Mouse (Mus musculus) layer of hippocampus, adult 9-10 months (tissue): ENCODE data around the gene Rasgef1a.

Source experiments
- DNase-seq: peaks from one replicate; pipeline ENCODE4 v3.0.0; 2022; ENCODE audit warnings: low spot score

Gene Rasgef1a

DNA sequence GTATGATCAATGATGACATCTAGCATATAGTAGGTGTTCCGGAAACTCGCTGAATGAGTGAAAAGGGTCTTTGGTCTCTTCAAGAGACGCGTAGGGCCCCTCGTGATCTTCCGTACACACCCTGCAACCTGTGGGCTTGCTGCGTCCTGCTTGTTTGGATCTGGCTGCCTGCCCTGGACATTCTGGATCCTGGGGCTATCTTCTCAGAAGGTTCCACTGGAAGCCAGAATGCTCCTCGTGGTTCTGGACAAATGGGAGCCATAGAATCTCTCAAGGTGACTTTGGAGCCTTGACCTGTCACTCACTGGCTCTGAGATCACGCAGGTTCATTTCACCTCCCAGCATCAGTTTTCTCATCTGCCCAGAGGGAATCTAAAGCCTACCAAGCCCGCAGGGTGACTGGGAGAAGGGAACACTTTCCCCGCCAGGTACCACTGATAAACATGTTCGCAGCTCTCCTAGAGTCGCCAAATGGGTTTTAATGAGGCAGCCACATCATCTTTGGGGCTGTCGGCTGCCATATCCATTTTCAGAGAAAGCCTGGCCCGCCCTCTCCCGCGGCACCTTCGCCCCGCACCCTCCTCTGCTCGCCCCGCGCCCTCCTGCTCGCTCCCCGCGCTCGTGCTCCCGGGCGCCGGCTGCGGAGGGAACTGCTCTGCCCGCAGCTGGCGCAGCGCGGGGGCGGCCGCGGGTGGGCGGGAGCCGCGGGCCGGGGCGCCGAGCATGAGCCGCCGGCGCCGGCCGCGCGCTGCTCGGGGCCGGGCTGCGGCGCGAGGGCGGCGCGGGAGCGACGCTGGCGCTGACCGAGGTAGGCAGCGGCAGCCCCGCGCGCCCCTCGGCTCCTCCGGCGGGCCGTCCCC lies at the start of gene Rasgef1a:
TSS of gene Rasgef1a (plus strand) at position 683 of the 860 bp plus-strand sequence.
- DNase-seq, result no peak

DNA sequence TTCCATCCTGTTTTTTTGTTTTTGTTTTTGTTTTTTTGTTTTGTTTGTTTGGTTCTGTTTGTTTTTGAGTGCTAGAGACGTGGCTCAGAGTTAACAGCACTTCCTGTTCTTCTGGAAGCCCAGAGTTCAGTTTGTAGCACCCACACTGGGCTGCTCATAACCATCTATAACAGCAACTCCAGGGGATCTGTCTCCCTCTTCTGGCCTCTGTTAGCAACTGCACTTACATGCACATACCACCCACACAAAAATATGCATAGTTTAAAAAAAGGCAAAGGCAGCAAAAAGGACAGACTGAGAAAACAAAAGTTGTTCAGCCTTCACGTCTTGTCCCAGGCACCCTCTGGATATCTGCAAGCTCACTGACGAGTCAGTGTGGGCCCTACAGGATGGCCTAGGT lies 48.0 kb upstream of the Rasgef1a start:
- DNase-seq, result no peak

DNA sequence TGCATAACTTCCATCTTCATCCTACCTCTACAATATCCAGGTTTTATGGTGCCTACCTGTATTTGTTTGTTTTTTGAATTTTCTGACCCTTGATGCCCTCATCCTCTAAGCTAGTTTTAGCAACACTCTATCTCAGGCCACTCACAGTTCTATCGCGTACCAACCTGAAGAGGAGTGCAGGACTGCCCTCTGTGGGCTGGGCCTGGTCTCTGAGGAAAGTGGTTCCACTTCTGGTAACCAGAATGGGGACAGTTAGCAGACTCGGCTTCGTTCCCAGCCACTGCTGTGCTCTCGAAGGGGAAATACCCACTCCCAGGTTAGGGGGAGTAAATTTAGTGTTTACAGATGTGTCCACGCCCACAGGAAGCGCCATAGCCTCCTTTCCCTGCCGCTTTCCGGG lies 44.5 kb upstream of the Rasgef1a start:
- no peak for DNase-seq

DNA sequence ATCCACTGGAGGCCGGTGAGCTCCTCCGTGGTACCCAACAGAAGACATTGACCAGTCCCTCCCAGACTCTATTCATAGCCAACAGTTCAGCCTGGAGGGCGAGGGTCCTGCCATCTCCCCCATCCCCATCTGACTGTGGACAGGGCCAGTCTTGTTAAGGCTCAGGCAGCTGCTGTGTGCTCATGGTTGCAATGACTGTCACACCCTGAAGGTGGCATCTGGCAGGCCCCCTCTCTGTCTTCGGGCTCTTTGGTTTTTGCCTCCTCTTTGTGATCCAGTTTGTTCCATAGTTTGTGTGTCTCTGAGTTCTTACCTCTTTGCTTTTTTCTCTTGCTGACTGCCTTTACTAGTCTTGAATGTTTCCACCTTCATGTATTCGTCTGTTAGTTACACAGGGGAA lies 24.1 kb upstream of the Rasgef1a start:
- no peak for DNase-seq

DNA sequence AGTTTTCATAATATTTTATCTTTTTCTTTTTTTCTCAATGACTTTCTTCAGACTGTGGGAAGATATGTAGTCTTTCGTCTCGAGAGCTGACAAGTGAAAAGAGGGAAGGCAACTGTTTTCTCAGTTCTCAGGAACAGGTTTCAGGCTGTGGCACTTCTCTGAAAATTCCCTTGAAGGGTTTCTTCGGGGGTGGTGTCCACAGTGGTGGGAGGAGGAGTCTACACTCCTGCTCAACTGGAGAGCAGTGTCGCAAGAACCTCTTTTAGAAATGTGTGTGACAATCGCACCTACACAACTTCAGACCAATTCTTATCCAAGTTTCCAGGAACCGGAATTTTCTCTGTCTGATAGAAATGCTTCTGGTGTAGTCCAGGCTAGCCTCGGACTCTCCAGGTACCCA lies 22.0 kb upstream of the Rasgef1a start:
- DNase-seq, result no peak

DNA sequence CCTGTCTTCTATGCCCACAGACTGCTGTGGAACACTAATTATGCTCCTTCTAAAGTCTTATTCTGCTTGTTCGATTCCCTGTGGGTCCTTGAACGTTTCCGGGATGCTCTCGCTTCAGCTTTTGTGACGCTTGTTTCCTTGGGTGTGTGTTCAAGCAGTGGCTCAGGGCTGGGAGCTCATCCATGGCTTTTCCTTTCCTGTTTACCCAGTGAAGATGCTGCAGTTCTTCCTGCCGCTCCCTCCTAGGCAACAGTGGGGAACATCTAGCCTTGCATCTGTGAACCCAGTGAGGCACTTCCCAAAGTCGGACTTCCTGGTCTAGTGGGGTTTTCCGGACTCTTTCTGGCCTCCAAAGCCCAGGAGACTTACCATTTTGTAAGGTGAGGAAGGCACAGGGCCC lies 20.6 kb upstream of the Rasgef1a start:
- DNase-seq, result no peak

DNA sequence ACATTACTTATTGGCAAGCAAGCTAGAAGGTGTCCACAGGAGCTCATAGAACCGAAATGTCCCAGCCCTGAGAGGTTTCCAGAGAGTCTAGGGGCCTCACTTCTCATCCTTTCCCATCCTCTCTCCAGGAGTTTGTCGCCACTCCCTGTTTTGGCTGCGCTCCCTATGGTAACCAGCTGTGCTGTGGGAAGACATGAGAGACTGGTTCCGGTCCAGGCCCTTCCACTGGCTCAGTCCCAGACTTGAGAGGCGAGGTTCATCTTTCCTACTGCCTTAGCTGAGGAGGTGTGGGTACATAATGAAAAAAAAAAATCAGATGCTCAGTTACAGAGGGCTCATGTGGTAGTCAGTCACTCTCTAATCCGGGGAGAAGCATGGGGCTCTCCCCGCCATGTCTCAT lies 19.9 kb upstream of the Rasgef1a start:
- DNase-seq, result no peak

DNA sequence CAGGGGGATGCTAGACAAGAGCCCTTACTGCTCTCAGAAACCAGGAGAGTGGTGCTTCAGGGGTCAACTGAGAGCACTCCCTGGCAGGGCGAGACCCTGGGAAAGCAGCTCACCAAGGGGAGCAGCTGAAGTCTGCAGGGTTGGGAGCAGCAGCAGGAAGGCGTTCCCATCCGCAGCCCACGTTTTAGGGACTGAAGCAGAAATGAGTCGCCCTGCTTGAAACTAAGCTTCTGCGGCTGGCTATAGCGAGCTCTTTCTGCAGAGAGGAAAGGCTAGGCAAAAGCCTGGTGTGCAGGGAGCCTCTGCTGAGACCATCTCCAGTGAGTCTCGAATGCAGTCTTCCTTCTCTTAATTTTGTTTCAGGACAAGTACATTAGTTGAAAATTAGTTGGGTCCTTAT lies 19.3 kb upstream of the Rasgef1a start:
- DNase-seq, result no peak

DNA sequence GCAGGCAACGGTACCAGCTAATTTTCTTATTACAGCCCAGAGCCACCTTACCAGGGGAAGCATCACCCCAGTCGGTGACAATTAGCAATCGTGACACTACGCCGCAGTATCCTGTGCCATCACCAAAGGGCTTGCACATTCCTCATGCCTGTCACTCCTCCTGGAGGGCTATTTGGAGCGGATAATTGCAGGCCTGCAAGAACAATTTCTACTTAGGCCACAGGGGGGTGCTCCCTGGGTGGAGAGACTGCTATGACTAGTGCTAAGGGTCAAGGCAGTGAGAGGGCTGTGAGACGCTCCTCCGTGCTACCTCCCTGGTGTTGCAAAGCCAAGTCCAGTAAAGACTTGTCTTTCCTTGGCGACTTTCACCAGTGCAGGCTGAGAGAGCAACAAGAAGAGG lies 16.1 kb upstream of the Rasgef1a start:
- no peak for DNase-seq

DNA sequence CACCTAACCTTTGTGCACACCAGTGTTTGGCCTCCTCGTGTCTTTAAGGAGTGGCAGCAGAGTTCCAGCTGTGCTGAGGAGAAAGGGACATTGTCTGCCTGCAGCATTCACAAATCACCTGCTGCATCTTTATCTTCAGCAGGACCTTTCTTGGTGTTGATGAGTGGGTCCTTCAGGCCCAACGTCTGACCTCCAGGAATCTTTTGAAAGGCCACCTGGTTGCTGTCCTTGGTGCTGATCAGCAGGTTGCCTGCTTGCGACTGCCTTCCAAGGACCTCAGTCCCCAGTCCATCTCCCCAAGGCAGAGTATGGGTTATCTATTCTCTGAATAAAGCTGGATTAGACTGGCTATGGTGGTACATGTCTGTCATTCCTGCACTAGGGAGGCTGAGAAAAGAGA lies 10.0 kb upstream of the Rasgef1a start:
- DNase-seq, result no peak

DNA sequence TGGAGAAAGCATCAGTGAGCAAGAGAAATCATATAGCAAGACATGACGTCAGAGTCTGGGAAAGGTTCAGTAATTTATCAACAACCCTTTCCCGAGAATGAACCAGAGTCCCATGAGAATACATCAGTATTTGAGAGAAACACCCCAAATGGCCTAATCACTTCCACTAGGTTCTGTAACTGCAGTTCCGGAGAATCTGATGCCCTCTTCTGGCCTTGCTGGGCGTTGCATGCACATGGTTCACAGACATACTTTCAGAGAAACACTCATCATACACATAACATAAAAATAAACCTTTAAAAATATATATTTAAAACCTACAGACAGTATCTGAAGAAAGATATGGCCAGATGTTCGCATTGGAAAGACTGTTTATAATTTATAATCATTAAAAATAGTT lies 3.9 kb upstream of the Rasgef1a start:
- no peak for DNase-seq

DNA sequence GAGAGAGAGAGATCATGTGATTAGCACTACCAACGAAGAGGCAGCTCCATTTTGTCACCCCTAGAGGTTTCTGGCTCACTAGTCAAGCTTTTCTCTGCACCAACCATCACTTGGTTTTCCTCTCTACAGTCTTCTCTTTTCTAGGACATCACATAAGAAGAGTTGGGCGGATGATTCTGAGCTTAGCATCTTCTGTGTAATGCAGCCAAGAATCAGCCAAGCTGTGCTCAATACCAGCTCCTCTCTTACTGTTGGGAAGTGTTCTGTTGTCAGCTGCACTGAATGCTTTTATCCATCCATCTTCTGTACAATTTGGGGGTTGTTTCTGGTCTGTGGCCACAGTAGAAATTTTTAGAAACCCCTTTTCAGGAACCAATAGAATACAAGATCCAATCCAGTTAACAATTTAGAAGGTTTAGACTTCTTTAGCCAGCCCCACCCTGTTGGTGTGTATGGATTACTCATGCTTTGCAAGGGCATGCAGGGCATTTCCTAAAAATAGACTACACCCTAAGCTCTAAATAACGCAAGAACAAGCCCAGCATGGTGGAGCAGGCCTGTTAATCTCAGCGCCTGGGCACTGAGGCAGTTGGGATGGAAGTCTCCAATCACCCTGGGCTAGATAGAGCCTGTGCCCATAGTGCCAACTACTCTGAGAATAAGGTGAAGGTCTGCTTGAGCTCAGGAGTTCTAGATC lies 3.2 kb upstream of the Rasgef1a start:
- DNase-seq, result no peak

DNA sequence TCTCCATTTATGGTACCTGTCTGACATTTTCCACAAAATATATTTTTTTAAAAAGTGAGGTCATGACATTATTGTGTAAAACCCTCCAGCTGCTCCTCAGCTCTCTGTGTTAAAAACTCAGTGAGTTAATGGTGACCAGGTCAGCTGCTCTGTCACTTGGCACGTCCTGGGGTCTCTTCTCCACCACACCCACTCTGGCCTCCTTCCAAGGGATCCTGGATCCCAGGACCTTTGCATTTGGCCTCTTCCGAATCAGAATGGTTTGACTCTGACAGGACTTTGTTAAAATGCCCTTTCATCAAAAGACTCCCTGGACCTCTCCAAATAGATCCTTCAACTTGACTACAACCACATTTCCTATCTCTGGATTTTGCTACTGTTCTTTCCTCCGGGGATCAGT lies 982 bp upstream of the Rasgef1a start:
- no peak for DNase-seq

DNA sequence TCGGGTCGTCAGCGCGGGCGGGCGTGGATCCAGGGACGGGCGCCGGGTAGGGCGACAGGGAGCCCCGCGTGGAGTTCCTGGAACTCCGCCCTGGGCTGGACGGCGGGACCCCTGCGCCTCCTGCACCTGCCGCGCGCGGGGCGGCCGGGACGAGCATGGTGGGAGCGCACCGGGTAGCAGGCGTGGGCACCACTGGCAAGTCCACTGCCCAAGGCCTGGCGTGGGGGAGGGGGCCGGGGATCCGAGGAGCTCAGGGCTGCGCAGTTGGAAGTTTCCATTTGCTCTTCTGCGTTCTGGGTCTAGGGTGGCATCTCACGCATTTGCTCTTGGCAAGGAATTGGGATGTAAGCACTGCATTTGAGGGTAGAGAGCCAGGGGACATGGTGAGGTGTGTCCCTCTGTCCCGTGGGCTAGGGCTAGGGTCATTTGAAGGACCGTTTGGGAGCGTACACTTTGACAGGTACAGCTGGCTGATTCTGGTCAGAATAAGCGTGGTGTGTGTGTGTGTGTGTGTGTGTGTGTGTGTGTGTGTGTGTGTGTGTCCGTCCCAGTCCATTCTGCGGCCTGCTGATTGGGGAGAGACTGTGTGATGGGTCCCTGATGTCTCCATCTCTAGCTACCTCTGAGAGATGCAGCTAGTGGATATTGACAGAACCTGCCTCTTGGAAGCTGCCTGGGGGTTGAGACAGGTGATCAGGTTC lies 528 bp downstream of the Rasgef1a start:
- no peak for DNase-seq

DNA sequence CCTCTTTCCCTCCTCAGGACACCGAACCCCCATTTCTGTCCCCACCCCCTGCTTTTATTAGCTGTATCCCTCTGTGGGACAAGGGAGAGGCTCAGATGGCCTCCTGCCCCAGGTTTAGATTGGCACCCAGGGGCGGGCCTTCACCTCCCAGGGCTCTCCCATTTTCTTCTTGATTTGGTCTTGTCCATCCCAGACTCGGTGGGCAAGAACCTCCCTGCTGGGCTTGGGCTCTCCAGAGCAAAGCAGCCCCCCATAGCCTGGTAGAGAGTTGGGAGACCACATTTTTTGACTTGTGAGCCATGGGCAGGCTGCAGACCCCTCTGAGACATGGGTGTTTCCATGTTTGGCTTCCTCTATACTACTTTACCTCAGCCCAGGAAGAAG lies 1.1 kb downstream of the Rasgef1a start:
- no peak for DNase-seq

DNA sequence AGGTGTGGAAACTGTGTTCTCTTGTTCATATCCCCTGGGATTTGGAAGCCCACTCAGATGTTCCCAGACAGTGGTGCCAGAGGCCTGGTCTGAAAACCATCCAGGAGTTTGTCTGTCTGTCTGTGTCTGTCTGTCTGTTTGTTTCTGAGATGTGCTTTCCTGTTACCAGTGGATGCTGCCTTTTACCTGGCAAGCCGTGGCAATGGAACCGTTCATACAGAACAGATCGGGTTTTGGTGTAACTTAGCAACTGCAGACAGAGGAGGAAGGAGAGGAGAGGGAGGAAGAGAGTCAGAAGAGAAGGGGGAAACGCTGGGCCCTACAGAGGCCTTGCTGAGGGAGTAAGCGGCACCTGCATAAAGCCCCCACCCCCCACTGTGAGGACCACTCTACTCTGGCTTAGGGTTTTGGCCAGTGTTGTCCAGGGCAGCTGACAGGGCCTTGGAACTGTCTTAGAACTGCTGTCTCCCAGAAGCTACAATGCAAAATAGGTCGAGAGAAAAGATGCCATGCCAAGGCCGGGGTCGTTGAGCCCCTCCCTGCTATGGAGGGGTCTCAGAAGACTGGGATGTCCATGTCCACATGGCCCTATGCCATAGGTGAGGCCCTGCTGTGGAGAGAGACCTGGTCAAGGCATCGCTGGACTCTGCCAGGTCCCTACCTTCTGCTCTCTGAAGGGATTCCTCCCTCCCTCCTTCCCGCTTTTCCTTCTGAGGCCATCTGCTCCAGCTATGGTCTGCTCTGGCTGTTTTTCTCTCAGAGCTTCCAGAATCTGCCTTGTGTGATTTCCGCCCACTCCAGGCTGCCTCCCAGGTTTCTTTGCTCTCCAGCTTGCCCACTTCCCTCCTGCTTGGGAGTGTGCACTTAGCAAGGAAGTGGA lies 2.0 kb downstream of the Rasgef1a start:
- DNase-seq, result no peak

DNA sequence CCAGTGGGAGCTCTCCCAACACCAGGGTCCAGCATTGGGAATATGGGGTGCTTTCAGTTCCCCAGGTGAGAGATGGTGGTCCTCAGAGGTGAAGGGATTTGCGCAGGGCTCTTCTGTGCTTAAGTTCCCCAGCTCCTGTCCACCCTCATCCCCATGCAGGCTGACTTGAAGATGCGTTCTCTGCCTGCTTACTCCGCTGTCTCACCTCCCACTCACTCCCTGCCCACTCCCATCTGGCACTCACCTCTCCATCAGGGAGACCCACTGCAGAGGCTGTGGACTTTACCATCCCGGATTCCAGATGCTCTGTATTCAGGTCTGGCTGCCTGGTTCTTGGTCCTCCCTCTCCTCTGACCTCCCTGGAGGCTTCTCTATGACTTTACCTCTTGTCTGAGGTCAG lies 3.6 kb downstream of the Rasgef1a start:
- DNase-seq, result no peak

DNA sequence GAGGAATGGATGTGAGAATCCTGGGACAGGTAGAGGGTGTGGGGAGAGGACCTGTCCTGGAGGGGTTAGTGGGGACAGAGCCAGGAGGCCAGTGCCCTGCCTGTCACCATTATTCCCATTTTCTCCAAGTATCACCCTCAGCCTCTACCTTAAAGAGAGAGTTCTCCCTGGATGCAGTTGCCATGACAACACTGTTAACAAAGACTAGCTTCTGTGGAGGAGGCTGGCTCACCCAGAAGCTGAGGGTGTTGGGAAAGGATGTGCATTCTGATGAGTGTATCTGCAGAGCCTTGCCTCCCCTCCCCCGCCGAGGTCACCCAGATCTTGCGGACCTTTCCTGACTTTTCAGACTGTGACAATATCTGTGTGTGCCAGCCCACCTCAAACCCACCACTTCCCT lies 4.7 kb downstream of the Rasgef1a start:
- DNase-seq, result no peak

DNA sequence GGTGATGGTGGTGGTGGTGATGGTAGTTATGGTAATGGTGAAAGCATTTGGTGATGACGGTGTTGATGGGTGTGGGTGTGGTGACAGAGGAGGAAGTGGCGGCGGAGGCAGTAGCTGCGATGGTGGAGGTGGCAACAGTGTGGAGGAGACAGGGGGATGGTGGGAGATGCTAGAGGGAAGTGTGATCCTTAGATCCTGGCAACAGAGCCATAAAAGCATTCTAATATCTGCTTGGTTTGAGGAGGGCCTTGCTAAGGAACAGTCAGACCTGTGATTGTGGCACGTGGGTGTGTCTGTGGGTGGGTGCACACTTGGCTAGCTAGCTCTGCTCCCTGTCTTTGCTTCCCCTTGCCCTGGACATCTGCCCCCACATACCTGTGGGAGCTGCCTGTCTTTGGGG lies 7.4 kb downstream of the Rasgef1a start:
- DNase-seq, result no peak

DNA sequence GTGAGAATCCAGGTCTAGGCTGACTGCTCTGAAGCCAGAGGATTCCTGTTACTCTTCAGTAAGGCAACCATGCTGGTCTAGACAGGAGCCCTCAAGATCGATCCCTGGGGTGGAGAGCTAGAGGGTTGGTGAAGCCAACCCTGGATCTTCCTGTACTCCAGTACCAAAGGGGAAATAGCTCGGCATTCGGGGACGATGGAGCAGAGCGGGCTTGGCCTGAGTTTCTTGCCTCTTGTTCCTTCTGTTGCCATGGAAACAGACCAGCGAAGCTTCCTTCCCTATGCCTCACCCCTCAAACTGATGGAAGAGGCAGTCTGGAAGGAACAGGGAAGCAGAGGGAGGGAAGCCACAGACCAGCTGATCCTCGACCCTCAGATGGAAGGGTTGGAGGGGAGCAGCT lies 8.3 kb downstream of the Rasgef1a start:
- DNase-seq, result no peak

DNA sequence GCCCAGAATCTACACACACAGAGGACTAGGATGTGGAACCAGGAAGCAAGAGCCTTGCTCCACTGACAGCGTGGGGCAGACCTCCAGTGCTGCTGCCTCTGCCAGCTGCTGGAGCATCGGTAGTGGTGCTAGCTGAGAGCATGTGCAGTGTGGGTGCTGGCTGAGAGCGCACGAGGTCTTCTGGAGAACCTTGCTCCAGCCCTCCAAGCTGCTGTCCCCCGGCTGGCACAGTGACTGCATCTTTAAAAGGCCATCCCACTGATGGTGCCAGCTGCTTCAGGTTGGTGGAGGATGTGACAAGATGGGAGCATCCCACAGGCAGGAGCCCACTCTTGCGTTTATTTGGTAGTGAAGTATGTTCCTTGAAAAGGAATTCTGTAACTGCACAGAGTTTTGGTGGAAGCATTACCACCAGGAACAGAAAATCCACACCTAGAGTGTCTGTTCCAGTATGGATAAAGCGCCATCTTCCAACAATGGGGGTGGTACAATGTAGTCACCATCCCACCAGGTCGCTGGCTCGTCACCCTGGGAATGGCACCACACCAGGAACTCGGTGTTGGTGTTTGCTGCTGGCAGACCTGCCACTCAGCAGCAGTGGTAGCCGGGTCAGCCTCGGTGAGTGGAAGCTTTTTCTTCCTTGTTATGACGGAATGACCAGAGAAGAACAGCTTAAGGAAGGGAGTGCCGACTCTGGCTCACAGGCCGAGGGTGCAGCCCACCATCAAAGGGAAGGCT lies 11.8 kb downstream of the Rasgef1a start:
- no peak for DNase-seq
